Mouse (Mus musculus) intestine, embryonic 15.5 days (tissue): ENCODE measurements around the gene Xndc1. TPM values are rescaled to one million over a fixed set of nuclear protein-coding genes. Genes with fewer than 3 reads are reported as not detected.
"Not testable (repeated sequence)": the region's sequence is repeated elsewhere in the genome, so short reads cannot be mapped to it uniquely, and the experiment has no call there.

Experiments used
- ATAC-seq: fragments of 200-750 bp; cut with Nextera tagmentation; 2 replicates; pipeline ENCODE4 v1.8.0; 2017; ENCODE audit warnings: moderate TSS enrichment, moderate library complexity
- H3K27ac ChIP-seq: fragments of 300-500 bp; sonication (generic); 2 replicates; pipeline ENCODE4 v1.5.1; 2015; ENCODE audit warnings: mild to moderate bottlenecking, inconsistent platforms
- H3K27me3 ChIP-seq: fragments of 300-500 bp; sonication (generic); replicated peaks from 2 replicates; pipeline ENCODE4 v1.6.1; 2015; ENCODE audit warnings: inconsistent platforms
- H3K36me3 ChIP-seq: fragments of 300-500 bp; sonication (generic); 2 replicates; pipeline ENCODE4 v1.6.1; 2015; ENCODE audit warnings: inconsistent platforms
- H3K4me1 ChIP-seq: fragments of 300-500 bp; sonication (generic); replicated peaks from 2 replicates; pipeline ENCODE4 v1.6.1; 2015; ENCODE audit warnings: inconsistent platforms
- H3K4me2 ChIP-seq: fragments of 300-500 bp; sonication (generic); replicated peaks from 2 replicates; pipeline ENCODE4 v1.6.1; 2015; ENCODE audit warnings: mild to moderate bottlenecking, inconsistent platforms
- H3K4me3 ChIP-seq: fragments of 300-500 bp; sonication (generic); replicated peaks from 2 replicates; pipeline ENCODE4 v1.5.1; 2015; ENCODE audit warnings: inconsistent platforms
- H3K9ac ChIP-seq: fragments of 300-500 bp; sonication (generic); 2 replicates; pipeline ENCODE4 v1.6.1; 2015; ENCODE audit warnings: inconsistent platforms
- H3K9me3 ChIP-seq: fragments of 300-500 bp; sonication (generic); 2 replicates; pipeline ENCODE4 v1.6.1; 2016; ENCODE audit warnings: inconsistent platforms
- WGBS: fragments of 180-500 bp; shearing (Covaris S2); methylation state at CpG from one replicate; pipeline ENCODE4 v1.1.7; 2015; 5-methylcytosine and 5-hydroxymethylcytosine counted together
- polyA plus RNA-seq: library from polyadenylated mRNA; unstranded; fragments of >200 nt; fragmentation: Nextera tagmentation; extraction: Ambion mirVana; gene quantifications from 2 replicates; pipeline ENCODE4 v1.2.1, GENCODE M21; 2015

The Xndc1 gene
- 22.9 and 24.3 TPM in 2 replicates for polyA plus RNA-seq

- peak; percentile 98 for ATAC-seq
- H3K27me3 ChIP-seq: no peaks in the 10 kb centered on the region
- peak within 1 kb of the TSS; percentile 67 for H3K4me2 ChIP-seq
- peak within 1 kb of the TSS; percentile 72 for H3K27ac ChIP-seq
- H3K9ac ChIP-seq: peak within 1 kb of the TSS; percentile 64
- H3K36me3 ChIP-seq: no peaks in the 10 kb centered on the region
- H3K4me1 ChIP-seq: peaks cover 12% of the 10 kb centered on the region; the same call in 1 of the 2 replicates
- peak within 1 kb of the TSS; percentile 65 for H3K4me3 ChIP-seq
- under 1% methylated on average over 56 of the region's 56 CpGs for WGBS
- H3K9me3 ChIP-seq: no peaks in the 10 kb centered on the region
These were observed at the start of gene Xndc1, which contains the start of the genes Rnf121 and Xntrpc for GRCm38 (mm10) chr7:102065046-102065891. Gene Xndc1 (plus strand): TSS chr7:102065511. Gene Rnf121 (minus strand): TSS chr7:102065469. Gene Xntrpc (plus strand): TSS chr7:102065713.

- Histone ChIP-seq H3K36me3 (peaks cover 54% of the 10 kb centered on the region), H3K27me3 (no peaks in the 10 kb centered on the region), H3K4me1 (no peaks in the 10 kb centered on the region), H3K9ac (no peak overlapping the region), H3K4me3 (no peak overlapping the region), H3K4me2 (no peak overlapping the region), H3K27ac (no peak overlapping the region), H3K9me3 (no peaks in the 10 kb centered on the region)
- WGBS: 81% methylated on average over 4 of the region's 4 CpGs
- no peak for ATAC-seq
These were observed 48.4 kb upstream of the Xndc1 start for GRCm38 (mm10) chr7:102016936-102017335.

GRCm38 (mm10) chr7:102017452-102017851 lies 47.9 kb upstream of the Xndc1 start:
- no peak for ATAC-seq
- Histone ChIP-seq H3K4me1 (no peaks in the 10 kb centered on the region), H3K4me2 (no peak overlapping the region), H3K9ac (no peak overlapping the region), H3K36me3 (peaks cover 53% of the 10 kb centered on the region), H3K27ac (no peak overlapping the region), H3K4me3 (no peak overlapping the region), H3K27me3 (no peaks in the 10 kb centered on the region), H3K9me3 (no peaks in the 10 kb centered on the region)
- 74% methylated on average over 5 of the region's 5 CpGs for WGBS

GRCm38 (mm10) chr7:102018034-102018433 lies 47.3 kb upstream of the Xndc1 start:
- ATAC-seq: no peak
- Histone ChIP-seq H3K4me2 (no peak overlapping the region), H3K4me3 (no peak overlapping the region), H3K4me1 (no peaks in the 10 kb centered on the region), H3K9ac (no peak overlapping the region), H3K27ac (no peak overlapping the region), H3K36me3 (peaks cover 53% of the 10 kb centered on the region), H3K27me3 (no peaks in the 10 kb centered on the region), H3K9me3 (no peaks in the 10 kb centered on the region)
- 75% methylated on average over 7 of the region's 7 CpGs for WGBS

- Histone ChIP-seq H3K27me3 (no peaks in the 10 kb centered on the region), H3K4me1 (no peaks in the 10 kb centered on the region), H3K9ac (no peak within 1 kb of the TSS), H3K4me3 (no peak within 1 kb of the TSS), H3K4me2 (no peak within 1 kb of the TSS), H3K27ac (no peak within 1 kb of the TSS), H3K36me3 (peaks cover 53% of the 10 kb centered on the region), H3K9me3 (no peaks in the 10 kb centered on the region)
- 81% methylated on average over 3 of the region's 3 CpGs for WGBS
- no peak for ATAC-seq
These were observed 46.7 kb upstream of the Xndc1 start, which contains the start of gene Il18bp for GRCm38 (mm10) chr7:102018590-102018989. Gene Il18bp (minus strand): TSS chr7:102018690.

GRCm38 (mm10) chr7:102019362-102019761 lies 45.9 kb upstream of the Xndc1 start:
- H3K4me1 ChIP-seq: no peaks in the 10 kb centered on the region
- H3K27me3 ChIP-seq: no peaks in the 10 kb centered on the region
- H3K9ac ChIP-seq: no peak overlapping the region
- H3K4me2 ChIP-seq: no peak overlapping the region
- no peak for ATAC-seq
- H3K4me3 ChIP-seq: no peak overlapping the region
- no peak overlapping the region for H3K27ac ChIP-seq
- H3K36me3 ChIP-seq: peaks cover 50% of the 10 kb centered on the region
- no peaks in the 10 kb centered on the region for H3K9me3 ChIP-seq
- WGBS: 57% methylated on average over 3 of the region's 3 CpGs

GRCm38 (mm10) chr7:102020934-102021333 lies 44.4 kb upstream of the Xndc1 start:
- H3K4me3 ChIP-seq, H3K4me1 ChIP-seq, ATAC-seq, H3K4me2 ChIP-seq, H3K27me3 ChIP-seq, H3K27ac ChIP-seq, H3K9me3 ChIP-seq, H3K9ac ChIP-seq: not testable (repeated sequence)
- H3K36me3 ChIP-seq: peaks cover 36% of the 10 kb centered on the region
- 88% methylated on average over 2 of the region's 2 CpGs for WGBS

- ATAC-seq: no peak
- 96% methylated on average over 9 of the region's 9 CpGs for WGBS
- no peaks in the 10 kb centered on the region for H3K4me1 ChIP-seq
- no peak overlapping the region for H3K27ac ChIP-seq
- no peak overlapping the region for H3K4me2 ChIP-seq
- H3K9ac ChIP-seq: no peak overlapping the region
- peaks cover 40% of the 10 kb centered on the region for H3K36me3 ChIP-seq
- no peaks in the 10 kb centered on the region for H3K9me3 ChIP-seq
- H3K27me3 ChIP-seq: no peaks in the 10 kb centered on the region
- H3K4me3 ChIP-seq: no peak overlapping the region
These were observed 41.5 kb upstream of the Xndc1 start for GRCm38 (mm10) chr7:102023821-102024220.

- H3K4me1 ChIP-seq: no peaks in the 10 kb centered on the region
- 79% methylated on average over 2 of the region's 2 CpGs for WGBS
- H3K9me3 ChIP-seq: no peaks in the 10 kb centered on the region
- H3K36me3 ChIP-seq: peaks cover 37% of the 10 kb centered on the region
- no peaks in the 10 kb centered on the region for H3K27me3 ChIP-seq
- H3K27ac ChIP-seq: no peak overlapping the region
- no peak for ATAC-seq
- no peak overlapping the region for H3K9ac ChIP-seq
- H3K4me2 ChIP-seq: no peak overlapping the region
- no peak overlapping the region for H3K4me3 ChIP-seq
These were observed 39.9 kb upstream of the Xndc1 start for GRCm38 (mm10) chr7:102025187-102026119.

GRCm38 (mm10) chr7:102034904-102035303 lies 30.4 kb upstream of the Xndc1 start:
- no peak for ATAC-seq
- Histone ChIP-seq H3K27ac (no peak overlapping the region), H3K27me3 (no peaks in the 10 kb centered on the region), H3K4me1 (no peaks in the 10 kb centered on the region), H3K4me3 (no peak overlapping the region), H3K9ac (no peak overlapping the region), H3K36me3 (peaks cover 25% of the 10 kb centered on the region), H3K9me3 (no peaks in the 10 kb centered on the region), H3K4me2 (no peak overlapping the region)
- WGBS: 97% methylated on average over 1 of the region's 1 CpGs

- no peak overlapping the region for H3K4me3 ChIP-seq
- no peaks in the 10 kb centered on the region for H3K9me3 ChIP-seq
- no peaks in the 10 kb centered on the region for H3K27me3 ChIP-seq
- H3K4me1 ChIP-seq: no peaks in the 10 kb centered on the region
- peaks cover 27% of the 10 kb centered on the region for H3K36me3 ChIP-seq
- H3K4me2 ChIP-seq: no peak overlapping the region
- no peak overlapping the region for H3K9ac ChIP-seq
- H3K27ac ChIP-seq: no peak overlapping the region
- no peak for ATAC-seq
- WGBS: 99% methylated on average over 2 of the region's 2 CpGs
These were observed 29.8 kb upstream of the Xndc1 start for GRCm38 (mm10) chr7:102035534-102035933.

- ATAC-seq: no peak
- H3K9ac ChIP-seq: no peak overlapping the region
- H3K27ac ChIP-seq: no peak overlapping the region
- peaks cover 24% of the 10 kb centered on the region for H3K36me3 ChIP-seq
- H3K4me3 ChIP-seq: no peak overlapping the region
- H3K27me3 ChIP-seq: no peaks in the 10 kb centered on the region
- no peak overlapping the region for H3K4me2 ChIP-seq
- H3K4me1 ChIP-seq: no peaks in the 10 kb centered on the region
- no peaks in the 10 kb centered on the region for H3K9me3 ChIP-seq
- WGBS: 94% methylated on average over 3 of the region's 3 CpGs
These were observed 28.0 kb upstream of the Xndc1 start for GRCm38 (mm10) chr7:102037318-102037717.
